Mouse (Mus musculus): Measurements from ENCODE around the gene Vav2. TPM values are rescaled to one million over a fixed set of nuclear protein-coding genes. Genes with fewer than 3 reads are reported as not detected.

Gene Vav2
- total and polyA plus RNA-seq, 2 experiments from 2014 or later, result 6.4 to 33.6 TPM

GRCm38 (mm10) chr2:27389272-27390162 lies 37.3 kb downstream of the Vav2 start:
- Histone ChIP-seq H3K4me2 (ENCODE audit: low read depth, low read length, poor library complexity, severe bottlenecking) (no peak overlapping the region), H3K4me3 (ENCODE audit: low read depth, low read length) (no peak overlapping the region), H3K36me3 (ENCODE audit: insufficient read depth, low read length) (0 out of 2 replicates have a peak, but pooled peaks cover 3% of the 10 kb centered on the region), H3K4me1 (ENCODE audit: insufficient read depth, low read length) (0 out of 2 replicates have a peak, but pooled peaks cover 3% of the 10 kb centered on the region), H3K27me3 (ENCODE audit: insufficient read depth, low read length) (no peaks in the 10 kb centered on the region), H3K9me3 (ENCODE audit: low read length) (no peaks in the 10 kb centered on the region), H3K27ac (ENCODE audit: low read depth, low read length) (no peak overlapping the region), H3K9ac (replicated peaks; ENCODE audit: low read length, poor library complexity, severe bottlenecking) (no peak overlapping the region)
- DNase-seq (ENCODE audit: low spot score) (no peak), ATAC-seq (ENCODE audit: low FRiP score) (no peak)
- no peak for TF ChIP-seq CTCF (IDR thresholded peaks at IDR 0.05)
- WGBS, result 49% methylated on average over 14 of the region's 14 CpGs

GRCm38 (mm10) chr2:27387209-27387608 lies 39.6 kb downstream of the Vav2 start:
- DNase-seq (ENCODE audit: low spot score) (no peak), ATAC-seq (ENCODE audit: low FRiP score) (no peak)
- no peaks in the 10 kb centered on the region for H3K4me1 ChIP-seq (ENCODE audit: insufficient read depth, low read length)
- no peaks in the 10 kb centered on the region for H3K27me3 ChIP-seq (ENCODE audit: insufficient read depth, low read length)
- 0 out of 2 replicates have a peak, but pooled peaks cover 3% of the 10 kb centered on the region for H3K36me3 ChIP-seq (ENCODE audit: insufficient read depth, low read length)
- H3K27ac ChIP-seq (ENCODE audit: low read depth, low read length), result no peak overlapping the region
- H3K9me3 ChIP-seq (ENCODE audit: low read length), result no peaks in the 10 kb centered on the region
- H3K4me2 ChIP-seq (ENCODE audit: low read depth, low read length, poor library complexity, severe bottlenecking), result no peak overlapping the region
- WGBS, result 100% methylated on average over 1 of the region's 1 CpGs
- H3K9ac ChIP-seq (replicated peaks; ENCODE audit: low read length, poor library complexity, severe bottlenecking), result no peak overlapping the region
- no peak overlapping the region for H3K4me3 ChIP-seq (ENCODE audit: low read depth, low read length)
- TF ChIP-seq CTCF (IDR thresholded peaks at IDR 0.05), result peak; percentile 19

- H3K9me3 ChIP-seq (ENCODE audit: low read length), result no peaks in the 10 kb centered on the region
- H3K36me3 ChIP-seq (ENCODE audit: insufficient read depth, low read length), result 0 out of 2 replicates have a peak, but pooled peaks cover 3% of the 10 kb centered on the region
- no peak overlapping the region for H3K4me3 ChIP-seq (ENCODE audit: low read depth, low read length)
- no peak overlapping the region for H3K4me2 ChIP-seq (ENCODE audit: low read depth, low read length, poor library complexity, severe bottlenecking)
- no peaks in the 10 kb centered on the region for H3K27me3 ChIP-seq (ENCODE audit: insufficient read depth, low read length)
- H3K9ac ChIP-seq (replicated peaks; ENCODE audit: low read length, poor library complexity, severe bottlenecking), result no peak overlapping the region
- no peak for TF ChIP-seq CTCF (IDR thresholded peaks at IDR 0.05)
- ATAC-seq (ENCODE audit: low FRiP score), result no peak
- no peak overlapping the region for H3K27ac ChIP-seq (ENCODE audit: low read depth, low read length)
- 76% methylated on average over 4 of the region's 4 CpGs for WGBS
- no peaks in the 10 kb centered on the region for H3K4me1 ChIP-seq (ENCODE audit: insufficient read depth, low read length)
- no peak for DNase-seq (ENCODE audit: low spot score)
Measured at GRCm38 (mm10) chr2:27381698-27382097, 45.1 kb downstream of the Vav2 start.

GRCm38 (mm10) chr2:27381254-27381653 lies 45.6 kb downstream of the Vav2 start:
- H3K9me3 ChIP-seq (ENCODE audit: low read length), result no peaks in the 10 kb centered on the region
- DNase-seq (ENCODE audit: low spot score), result no peak
- H3K9ac ChIP-seq (replicated peaks; ENCODE audit: low read length, poor library complexity, severe bottlenecking), result no peak overlapping the region
- no peak for ATAC-seq (ENCODE audit: low FRiP score)
- H3K27ac ChIP-seq (ENCODE audit: low read depth, low read length), result no peak overlapping the region
- no peaks in the 10 kb centered on the region for H3K27me3 ChIP-seq (ENCODE audit: insufficient read depth, low read length)
- H3K4me2 ChIP-seq (ENCODE audit: low read depth, low read length, poor library complexity, severe bottlenecking), result no peak overlapping the region
- 0 out of 2 replicates have a peak, but pooled peaks cover 3% of the 10 kb centered on the region for H3K36me3 ChIP-seq (ENCODE audit: insufficient read depth, low read length)
- no peak for TF ChIP-seq CTCF (IDR thresholded peaks at IDR 0.05)
- H3K4me3 ChIP-seq (ENCODE audit: low read depth, low read length), result no peak overlapping the region
- no peaks in the 10 kb centered on the region for H3K4me1 ChIP-seq (ENCODE audit: insufficient read depth, low read length)
- WGBS, result 84% methylated on average over 3 of the region's 3 CpGs

- no peak for ATAC-seq (ENCODE audit: low FRiP score)
- Histone ChIP-seq H3K4me1 (ENCODE audit: insufficient read depth, low read length) (no peaks in the 10 kb centered on the region), H3K27ac (ENCODE audit: low read depth, low read length) (no peak overlapping the region)
Measured at GRCm38 (mm10) chr2:27377876-27378275, 49.0 kb downstream of the Vav2 start.

GRCm38 (mm10) chr2:27377164-27377563 lies 49.7 kb downstream of the Vav2 start:
- Histone ChIP-seq H3K36me3 (ENCODE audit: insufficient read depth, low read length) (no peaks in the 10 kb centered on the region), H3K9ac (replicated peaks; ENCODE audit: low read length, poor library complexity, severe bottlenecking) (no peak overlapping the region), H3K4me1 (ENCODE audit: insufficient read depth, low read length) (no peaks in the 10 kb centered on the region), H3K4me2 (ENCODE audit: low read depth, low read length, poor library complexity, severe bottlenecking) (no peak overlapping the region), H3K4me3 (ENCODE audit: low read depth, low read length) (no peak overlapping the region), H3K27ac (ENCODE audit: low read depth, low read length) (no peak overlapping the region), H3K9me3 (ENCODE audit: low read length) (no peaks in the 10 kb centered on the region), H3K27me3 (ENCODE audit: insufficient read depth, low read length) (no peaks in the 10 kb centered on the region)
- TF ChIP-seq CTCF (IDR thresholded peaks at IDR 0.05), result no peak
- ATAC-seq (ENCODE audit: low FRiP score), result no peak
- WGBS, result 14% methylated on average over 8 of the region's 8 CpGs
- DNase-seq (ENCODE audit: low spot score), result peak; percentile 62

More at GRCm38 (mm10) chr2:27377876-27378275, 49.0 kb downstream of the Vav2 start:
- TF ChIP-seq CTCF (IDR thresholded peaks at IDR 0.05), result no peak
- no peak for DNase-seq (ENCODE audit: low spot score)
- WGBS, result 22% methylated on average over 4 of the region's 4 CpGs
- no peak overlapping the region for H3K4me3 ChIP-seq (ENCODE audit: low read depth, low read length)
- H3K9ac ChIP-seq (replicated peaks; ENCODE audit: low read length, poor library complexity, severe bottlenecking), result no peak overlapping the region
- no peak overlapping the region for H3K4me2 ChIP-seq (ENCODE audit: low read depth, low read length, poor library complexity, severe bottlenecking)
- no peaks in the 10 kb centered on the region for H3K9me3 ChIP-seq (ENCODE audit: low read length)
- H3K27me3 ChIP-seq (ENCODE audit: insufficient read depth, low read length), result no peaks in the 10 kb centered on the region
- H3K36me3 ChIP-seq (ENCODE audit: insufficient read depth, low read length), result no peaks in the 10 kb centered on the region

Data from midbrain, postnatal 0 days (tissue).